Mouse (Mus musculus) kidney, embryonic 16.5 days (tissue): ENCODE data around the gene Wdr35. TPM values are rescaled to one million over a fixed set of nuclear protein-coding genes. Genes with fewer than 3 reads are reported as not detected.

Source experiments
- ATAC-seq: fragments of 200-750 bp; cut with Nextera tagmentation; 2 replicates; pipeline ENCODE4 v1.8.0; 2017; ENCODE audit warnings: moderate TSS enrichment; ENCODE audit not compliant: low FRiP score, low TSS enrichment
- H3K27ac ChIP-seq: fragments of 300-500 bp; sonication (generic); 2 replicates; pipeline ENCODE4 v1.5.1; 2014; ENCODE audit warnings: low read length
- H3K27me3 ChIP-seq: fragments of 300-500 bp; sonication (generic); 2 replicates; pipeline ENCODE4 v1.6.1; 2014; ENCODE audit warnings: low read length, control low read depth, mixed read lengths; ENCODE audit not compliant: insufficient read depth
- H3K36me3 ChIP-seq: fragments of 300-500 bp; sonication (generic); 2 replicates; pipeline ENCODE4 v1.6.1; 2014; ENCODE audit warnings: low read length, control low read depth, mixed read lengths; ENCODE audit not compliant: insufficient read depth
- H3K4me1 ChIP-seq: fragments of 300-500 bp; sonication (generic); 2 replicates; pipeline ENCODE4 v1.6.1; 2014; ENCODE audit warnings: low read length, control low read depth, mixed read lengths; ENCODE audit not compliant: insufficient read depth
- H3K4me2 ChIP-seq: fragments of 300-500 bp; sonication (generic); replicated peaks from 2 replicates; pipeline ENCODE4 v1.6.1; 2014; ENCODE audit warnings: low read depth, low read length
- H3K4me3 ChIP-seq: fragments of 300-500 bp; sonication (generic); 2 replicates; pipeline ENCODE4 v1.5.1; 2014; ENCODE audit warnings: mild to moderate bottlenecking, low read length
- H3K9ac ChIP-seq: fragments of 300-500 bp; sonication (generic); replicated peaks from 2 replicates; pipeline ENCODE4 v1.6.1; 2014; ENCODE audit warnings: low read length
- H3K9me3 ChIP-seq: fragments of 300-500 bp; sonication (generic); 2 replicates; pipeline ENCODE4 v1.6.1; 2016; ENCODE audit warnings: low read length, control low read depth
- WGBS: fragments of 180-500 bp; shearing (Covaris S2); extraction: QIAGEN DNeasy Blood & Tissue Kit; methylation state at CpG from one replicate; pipeline ENCODE4 v1.1.7; 2014; 5-methylcytosine and 5-hydroxymethylcytosine counted together
- polyA plus RNA-seq: library from polyadenylated mRNA; unstranded; fragments of >200 nt; fragmentation: Nextera tagmentation; extraction: Ambion mirVana; gene quantifications from 2 replicates; pipeline ENCODE4 v1.2.1, GENCODE M21; 2015

The Wdr35 gene
- polyA plus RNA-seq, 1 experiment from 2014 or later = 21.0 TPM

- no peaks in the 10 kb centered on the region for H3K4me1 ChIP-seq
- H3K27ac ChIP-seq = no peak overlapping the region
- H3K9me3 ChIP-seq = peaks cover 5% of the 10 kb centered on the region; the same call in 1 of the 2 replicates
- no peak overlapping the region for H3K9ac ChIP-seq
- no peaks in the 10 kb centered on the region for H3K27me3 ChIP-seq
- H3K4me2 ChIP-seq = no peak overlapping the region
- peaks cover 5% of the 10 kb centered on the region; the same call in 1 of the 2 replicates for H3K36me3 ChIP-seq
- ATAC-seq = no peak
- 89% methylated on average over 4 of the region's 4 CpGs for WGBS
- no peak overlapping the region for H3K4me3 ChIP-seq
Observed at GRCm38 (mm10) chr12:8998318-8998717, 24.6 kb downstream of the Wdr35 start.

- no peak overlapping the region for H3K4me2 ChIP-seq
- peaks cover 5% of the 10 kb centered on the region; the same call in 1 of the 2 replicates for H3K36me3 ChIP-seq
- no peak overlapping the region for H3K9ac ChIP-seq
- H3K27me3 ChIP-seq = no peaks in the 10 kb centered on the region
- 9% methylated on average over 5 of the region's 5 CpGs for WGBS
- no peak overlapping the region for H3K4me3 ChIP-seq
- H3K9me3 ChIP-seq = peaks cover 5% of the 10 kb centered on the region; the same call in 1 of the 2 replicates
- no peak for ATAC-seq
- H3K4me1 ChIP-seq = no peaks in the 10 kb centered on the region
- no peak overlapping the region for H3K27ac ChIP-seq
Observed at GRCm38 (mm10) chr12:9002038-9002648, 28.5 kb downstream of the Wdr35 start.

- Histone ChIP-seq H3K9ac (no peak overlapping the region), H3K9me3 (no peaks in the 10 kb centered on the region), H3K4me3 (no peak overlapping the region), H3K4me1 (no peaks in the 10 kb centered on the region), H3K27me3 (no peaks in the 10 kb centered on the region), H3K27ac (no peak overlapping the region), H3K4me2 (no peak overlapping the region), H3K36me3 (no peaks in the 10 kb centered on the region)
- WGBS = 77% methylated on average over 4 of the region's 4 CpGs
- ATAC-seq = no peak
Observed at GRCm38 (mm10) chr12:9007146-9007545, 33.5 kb downstream of the Wdr35 start.

- Histone ChIP-seq H3K4me2 (no peak overlapping the region), H3K36me3 (0 out of 2 replicates have a peak, but pooled peaks cover 3% of the 10 kb centered on the region), H3K27ac (no peak overlapping the region), H3K9ac (no peak overlapping the region), H3K4me3 (no peak overlapping the region), H3K9me3 (no peaks in the 10 kb centered on the region), H3K27me3 (no peaks in the 10 kb centered on the region), H3K4me1 (no peaks in the 10 kb centered on the region)
- no peak for ATAC-seq
- 93% methylated on average over 6 of the region's 6 CpGs for WGBS
Observed at GRCm38 (mm10) chr12:9007811-9008210, 34.1 kb downstream of the Wdr35 start.

GRCm38 (mm10) chr12:9010311-9010710 is 36.6 kb downstream of the Wdr35 start:
- Histone ChIP-seq H3K27ac (no peak overlapping the region), H3K4me3 (no peak overlapping the region), H3K27me3 (no peaks in the 10 kb centered on the region), H3K36me3 (0 out of 2 replicates have a peak, but pooled peaks cover 6% of the 10 kb centered on the region), H3K4me2 (no peak overlapping the region), H3K4me1 (no peaks in the 10 kb centered on the region), H3K9me3 (no peaks in the 10 kb centered on the region), H3K9ac (no peak overlapping the region)
- ATAC-seq = no peak
- WGBS = 39% methylated on average over 4 of the region's 4 CpGs

- Histone ChIP-seq H3K36me3 (0 out of 2 replicates have a peak, but pooled peaks cover 12% of the 10 kb centered on the region), H3K27me3 (no peaks in the 10 kb centered on the region), H3K9me3 (no peaks in the 10 kb centered on the region), H3K27ac (no peak overlapping the region), H3K9ac (no peak overlapping the region), H3K4me1 (no peaks in the 10 kb centered on the region), H3K4me2 (no peak overlapping the region), H3K4me3 (no peak overlapping the region)
- ATAC-seq = no peak
- 94% methylated on average over 9 of the region's 9 CpGs for WGBS
Observed at GRCm38 (mm10) chr12:9016376-9016775, 42.7 kb downstream of the Wdr35 start.

- WGBS = 96% methylated on average over 8 of the region's 8 CpGs
Observed at GRCm38 (mm10) chr12:9020431-9020830, 46.7 kb downstream of the Wdr35 start.

GRCm38 (mm10) chr12:9020986-9021385 is 47.3 kb downstream of the Wdr35 start:
- Histone ChIP-seq H3K9ac (no peak overlapping the region), H3K27ac (no peak overlapping the region), H3K4me2 (no peak overlapping the region), H3K4me1 (no peaks in the 10 kb centered on the region), H3K36me3 (0 out of 2 replicates have a peak, but pooled peaks cover 6% of the 10 kb centered on the region), H3K4me3 (no peak overlapping the region), H3K27me3 (no peaks in the 10 kb centered on the region), H3K9me3 (no peaks in the 10 kb centered on the region)
- ATAC-seq = no peak
- 54% methylated on average over 3 of the region's 3 CpGs for WGBS

More at GRCm38 (mm10) chr12:9020431-9020830, 46.7 kb downstream of the Wdr35 start:
- no peak overlapping the region for H3K27ac ChIP-seq
- H3K9me3 ChIP-seq = no peaks in the 10 kb centered on the region
- H3K27me3 ChIP-seq = no peaks in the 10 kb centered on the region
- H3K4me1 ChIP-seq = no peaks in the 10 kb centered on the region
- no peak for ATAC-seq
- 0 out of 2 replicates have a peak, but pooled peaks cover 6% of the 10 kb centered on the region for H3K36me3 ChIP-seq
- no peak overlapping the region for H3K4me2 ChIP-seq
- H3K9ac ChIP-seq = no peak overlapping the region
- no peak overlapping the region for H3K4me3 ChIP-seq

- H3K27ac ChIP-seq = no peak overlapping the region
- no peak overlapping the region for H3K4me3 ChIP-seq
- no peaks in the 10 kb centered on the region for H3K27me3 ChIP-seq
- 42% methylated on average over 4 of the region's 4 CpGs for WGBS
- no peak overlapping the region for H3K9ac ChIP-seq
- H3K4me1 ChIP-seq = no peaks in the 10 kb centered on the region
- no peaks in the 10 kb centered on the region for H3K9me3 ChIP-seq
- H3K4me2 ChIP-seq = no peak overlapping the region
- no peaks in the 10 kb centered on the region for H3K36me3 ChIP-seq
- no peak for ATAC-seq
Observed at GRCm38 (mm10) chr12:9023031-9023430, 49.3 kb downstream of the Wdr35 start.

- no peaks in the 10 kb centered on the region for H3K27me3 ChIP-seq
- H3K4me3 ChIP-seq = no peak overlapping the region
- ATAC-seq = no peak
- H3K27ac ChIP-seq = no peak overlapping the region
- no peaks in the 10 kb centered on the region for H3K36me3 ChIP-seq
- no peaks in the 10 kb centered on the region for H3K9me3 ChIP-seq
- H3K4me2 ChIP-seq = no peak overlapping the region
- no peak overlapping the region for H3K9ac ChIP-seq
- WGBS = 91% methylated on average over 14 of the region's 14 CpGs
- no peaks in the 10 kb centered on the region for H3K4me1 ChIP-seq
Observed at GRCm38 (mm10) chr12:9024071-9024470, 50.4 kb downstream of the Wdr35 start.
